Mouse (Mus musculus) myocyte (in vitro differentiated cells): Measurements from ENCODE around the gene Fam168a. TPM values are rescaled to one million over a fixed set of nuclear protein-coding genes. Genes with fewer than 3 reads are reported as not detected.

Source experiments
- H3K27me3 ChIP-seq: one replicate; pipeline ENCODE4 v1.6.1; 2011; ENCODE audit not compliant: control insufficient read depth, insufficient read depth, insufficient read length
- H3K36me3 ChIP-seq: one replicate; pipeline ENCODE4 v1.6.1; 2011; ENCODE audit not compliant: control insufficient read depth, insufficient read depth
- H3K4me2 ChIP-seq: one replicate; pipeline ENCODE4 v1.6.1; 2011; ENCODE audit warnings: low read depth, control low read depth
- H3K4me3 ChIP-seq: one replicate; pipeline ENCODE4 v1.5.1; 2011; ENCODE audit warnings: mild to moderate bottlenecking, control low read depth, moderate library complexity
- H3K79me2 ChIP-seq: one replicate; pipeline ENCODE4 v1.6.1; 2011; ENCODE audit not compliant: control insufficient read depth, insufficient read depth
- H3ac ChIP-seq: one replicate; pipeline ENCODE4 v1.6.1; 2011; ENCODE audit not compliant: control insufficient read depth, insufficient read length
- CEBPB ChIP-seq: IDR thresholded peaks from 2 replicates; pipeline ENCODE4 v1.6.1; 2011; ENCODE audit warnings: mild to moderate bottlenecking, moderate library complexity; ENCODE audit not compliant: poor library complexity, insufficient read depth, severe bottlenecking
- E2F4 ChIP-seq: IDR thresholded peaks from one replicate; pipeline ENCODE4 v1.6.1; 2011; ENCODE audit warnings: mild to moderate bottlenecking, control low read depth, moderate library complexity; ENCODE audit not compliant: insufficient read depth
- MAX ChIP-seq: IDR thresholded peaks from one replicate; pipeline ENCODE4 v1.6.1; 2011; ENCODE audit warnings: low read depth, mild to moderate bottlenecking, control low read depth
- MYOD1 ChIP-seq, 3 experiments: IDR thresholded peaks; one replicate each; pipeline ENCODE4 v1.6.1; 2011; ENCODE audit warnings: control low read depth in 2 of 3, low read depth in 2 of 3, mild to moderate bottlenecking in 2 of 3, moderate library complexity in 1 of 3; ENCODE audit not compliant: insufficient read length in 2 of 3, control insufficient read depth in 1 of 3
- MYOG ChIP-seq, 3 experiments: IDR thresholded peaks; one replicate each; pipeline ENCODE4 v1.6.1; 2011; ENCODE audit warnings: control low read depth in 2 of 3, low read depth in 2 of 3, mild to moderate bottlenecking in 2 of 3; ENCODE audit not compliant: insufficient read length in 2 of 3, control insufficient read depth in 1 of 3, insufficient read depth in 1 of 3
- POLR2A ChIP-seq: IDR thresholded peaks from one replicate; pipeline ENCODE4 v1.6.1; 2011; ENCODE audit warnings: low read depth, mild to moderate bottlenecking, control low read depth, moderate library complexity; ENCODE audit not compliant: insufficient read length
- POLR2AphosphoS2 ChIP-seq: IDR thresholded peaks from one replicate; pipeline ENCODE4 v1.6.1; 2011; ENCODE audit warnings: low read depth, control low read depth; ENCODE audit not compliant: insufficient read length
- REST ChIP-seq: IDR thresholded peaks from one replicate; pipeline ENCODE4 v1.6.1; 2011; ENCODE audit warnings: mild to moderate bottlenecking, control low read depth, moderate library complexity; ENCODE audit not compliant: insufficient read depth, insufficient read length
- SRF ChIP-seq: IDR thresholded peaks from one replicate; pipeline ENCODE4 v1.6.1; 2011; ENCODE audit warnings: low read depth; ENCODE audit not compliant: control insufficient read depth, insufficient read length
- TCF12 ChIP-seq: IDR thresholded peaks from one replicate; pipeline ENCODE4 v1.6.1; 2011; ENCODE audit warnings: mild to moderate bottlenecking, control low read depth; ENCODE audit not compliant: poor library complexity, insufficient read depth, severe bottlenecking
- TCF3 ChIP-seq: IDR thresholded peaks from one replicate; pipeline ENCODE4 v1.6.1; 2011; ENCODE audit warnings: low read depth, control low read depth; ENCODE audit not compliant: insufficient read length
- USF1 ChIP-seq: IDR thresholded peaks from one replicate; pipeline ENCODE4 v1.6.1; 2011; ENCODE audit warnings: low read depth, mild to moderate bottlenecking, control low read depth, moderate library complexity
- polyA plus RNA-seq: library from polyadenylated mRNA; unstranded; fragments of >200 nt; fragmentation: generic; extraction: Trizol; gene quantifications from one replicate; pipeline ENCODE4 v1.2.1, GENCODE M21; 2012; ENCODE audit warnings: missing spikeins

The Fam168a gene
- polyA plus RNA-seq, 1 experiment = 21.7 TPM

GRCm38 (mm10) chr7:100788291-100788690, 81.9 kb downstream of the Fam168a start:
- no peak overlapping the region for H3K4me2 ChIP-seq
- no peaks in the 10 kb centered on the region for H3K79me2 ChIP-seq
- peaks cover 4% of the 10 kb centered on the region for H3K36me3 ChIP-seq
- no peak overlapping the region for H3K4me3 ChIP-seq
- no peak for TF ChIP-seq MYOD1 (IDR thresholded peaks at IDR 0.05; ENCODE audit: control insufficient read depth in 1 of 3, insufficient read length in 2 of 3, low read depth in 2 of 3)
- no peak for TF ChIP-seq POLR2AphosphoS2
- no peak for TF ChIP-seq POLR2A
- TF ChIP-seq TCF3 = no peak
- TF ChIP-seq MYOG (IDR thresholded peaks at IDR 0.05; ENCODE audit: control insufficient read depth in 1 of 3, insufficient read depth in 1 of 3, insufficient read length in 2 of 3, low read depth in 2 of 3) = no peak
- no peak for TF ChIP-seq E2F4
- no peak for TF ChIP-seq REST
- no peak for TF ChIP-seq TCF12
- no peak for TF ChIP-seq USF1
- TF ChIP-seq CEBPB = no peak
- TF ChIP-seq SRF = no peak
- TF ChIP-seq MAX = no peak
- no peaks in the 10 kb centered on the region for H3K27me3 ChIP-seq
- no peak overlapping the region for H3ac ChIP-seq

- Histone ChIP-seq H3K4me2 (no peak overlapping the region), H3K36me3 (no peaks in the 10 kb centered on the region), H3K4me3 (no peak overlapping the region), H3K27me3 (no peaks in the 10 kb centered on the region), H3ac (no peak overlapping the region), H3K79me2 (no peaks in the 10 kb centered on the region)
- TF ChIP-seq MYOG (IDR thresholded peaks at IDR 0.05; ENCODE audit: control insufficient read depth in 1 of 3, insufficient read depth in 1 of 3, insufficient read length in 2 of 3, low read depth in 2 of 3) (no peak), POLR2A (no peak), MAX (no peak), TCF3 (no peak)
Observed at GRCm38 (mm10) chr7:100798810-100799209, 92.4 kb downstream of the Fam168a start.

DNA sequence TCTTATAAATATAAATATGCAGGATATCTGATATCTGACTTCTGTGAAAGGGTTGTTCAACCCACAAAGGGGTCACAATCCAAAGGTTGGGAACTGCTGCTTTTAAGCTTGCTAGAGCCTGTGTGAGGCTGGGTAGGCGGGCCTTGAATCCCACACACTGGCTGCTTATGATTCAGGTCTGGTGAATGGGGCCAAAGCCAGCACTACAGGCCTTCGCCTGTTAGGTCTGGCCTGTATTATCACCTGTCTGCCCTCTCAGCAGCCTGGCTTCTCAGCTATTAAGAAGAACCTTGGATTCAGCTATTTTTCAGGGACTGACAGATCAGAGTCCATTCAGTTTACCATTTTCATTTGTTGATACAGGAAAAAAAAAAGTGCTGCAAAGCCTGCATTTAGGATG, 99.0 kb downstream of the Fam168a start:
- no peaks in the 10 kb centered on the region for H3K36me3 ChIP-seq
- no peak overlapping the region for H3K4me2 ChIP-seq
- no peaks in the 10 kb centered on the region for H3K27me3 ChIP-seq
- no peak overlapping the region for H3ac ChIP-seq
- H3K4me3 ChIP-seq = no peak overlapping the region
- no peak for TF ChIP-seq POLR2AphosphoS2
- TF ChIP-seq MYOG (IDR thresholded peaks at IDR 0.05; ENCODE audit: control insufficient read depth in 1 of 3, insufficient read depth in 1 of 3, insufficient read length in 2 of 3, low read depth in 2 of 3) = no peak
- H3K79me2 ChIP-seq = no peaks in the 10 kb centered on the region

DNA sequence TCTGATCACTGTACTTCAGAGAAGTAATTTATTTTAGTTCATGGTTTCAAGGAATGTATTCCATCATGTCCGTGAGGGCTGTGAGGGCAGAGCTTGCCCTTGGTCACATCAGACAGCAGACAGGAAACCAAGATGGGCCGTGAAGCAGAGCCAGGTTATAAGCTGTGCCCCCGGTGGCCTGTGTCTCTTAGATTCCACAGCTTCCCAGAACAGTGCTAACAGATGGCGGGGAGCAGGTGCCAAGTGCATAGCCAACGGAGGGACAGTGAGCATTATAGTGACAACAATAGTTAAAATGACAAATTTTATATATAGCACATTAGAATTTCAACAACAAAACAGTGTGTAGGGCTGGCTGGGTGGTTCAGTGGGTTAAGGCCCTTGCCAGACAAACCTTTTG, 105.5 kb downstream of the Fam168a start:
- Histone ChIP-seq H3K4me2 (no peak overlapping the region), H3K27me3 (no peaks in the 10 kb centered on the region), H3ac (no peak overlapping the region), H3K4me3 (no peak overlapping the region), H3K36me3 (no peaks in the 10 kb centered on the region), H3K79me2 (no peaks in the 10 kb centered on the region)
- no peak for TF ChIP-seq TCF12
- no peak for TF ChIP-seq MAX
- TF ChIP-seq MYOG (IDR thresholded peaks at IDR 0.05; ENCODE audit: control insufficient read depth in 1 of 3, insufficient read depth in 1 of 3, insufficient read length in 2 of 3, low read depth in 2 of 3) = peak in 1 of 3 experiments; percentile 32
- peak in 2 of 3 experiments; percentile 29 to 73 for TF ChIP-seq MYOD1 (IDR thresholded peaks at IDR 0.05; ENCODE audit: control insufficient read depth in 1 of 3, insufficient read length in 2 of 3, low read depth in 2 of 3)
- TF ChIP-seq TCF3 = no peak

GRCm38 (mm10) chr7:100812641-100813040, 106.2 kb downstream of the Fam168a start:
- no peaks in the 10 kb centered on the region for H3K79me2 ChIP-seq
- H3K4me3 ChIP-seq = no peak overlapping the region
- no peaks in the 10 kb centered on the region for H3K27me3 ChIP-seq
- TF ChIP-seq POLR2AphosphoS2 (no peak), MYOG (IDR thresholded peaks at IDR 0.05; ENCODE audit: control insufficient read depth in 1 of 3, insufficient read depth in 1 of 3, insufficient read length in 2 of 3, low read depth in 2 of 3) (no peak), MAX (no peak), TCF12 (no peak), E2F4 (no peak), USF1 (no peak), POLR2A (no peak), SRF (no peak), CEBPB (no peak), TCF3 (no peak), REST (no peak), MYOD1 (IDR thresholded peaks at IDR 0.05; ENCODE audit: control insufficient read depth in 1 of 3, insufficient read length in 2 of 3, low read depth in 2 of 3) (no peak)
- H3ac ChIP-seq = no peak overlapping the region
- no peaks in the 10 kb centered on the region for H3K36me3 ChIP-seq
- H3K4me2 ChIP-seq = no peak overlapping the region
